Mouse (Mus musculus) midbrain, embryonic 11.5 days (tissue): ENCODE results near the gene Tmem164. TPM values are rescaled to one million over a fixed set of nuclear protein-coding genes. Genes with fewer than 3 reads are reported as not detected.

Experiments used
- ATAC-seq: fragments of 200-750 bp; cut with Nextera tagmentation; 2 replicates; pipeline ENCODE4 v1.8.0; 2017; ENCODE audit warnings: moderate TSS enrichment, moderate library complexity; ENCODE audit not compliant: low FRiP score
- DNase-seq: peaks from one replicate; pipeline ENCODE4 v3.0.0; 2015; ENCODE audit warnings: low spot score; ENCODE audit errors: missing footprints
- H3K27ac ChIP-seq: fragments of 300-500 bp; sonication (generic); 2 replicates; pipeline ENCODE4 v1.5.1; 2014; ENCODE audit warnings: low read depth, low read length
- H3K27me3 ChIP-seq: fragments of 300-500 bp; sonication (generic); 2 replicates; pipeline ENCODE4 v1.6.1; 2014; ENCODE audit warnings: mild to moderate bottlenecking, low read length, moderate library complexity, mixed read lengths; ENCODE audit not compliant: control insufficient read depth, insufficient read depth
- H3K36me3 ChIP-seq: fragments of 300-500 bp; sonication (generic); 2 replicates; pipeline ENCODE4 v1.6.1; 2014; ENCODE audit warnings: mild to moderate bottlenecking, low read length, moderate library complexity, mixed read lengths; ENCODE audit not compliant: control insufficient read depth, insufficient read depth
- H3K4me1 ChIP-seq: fragments of 300-500 bp; sonication (generic); 2 replicates; pipeline ENCODE4 v1.6.1; 2014; ENCODE audit warnings: low read length; ENCODE audit not compliant: control insufficient read depth, insufficient read depth
- H3K4me2 ChIP-seq: fragments of 300-500 bp; sonication (generic); 2 replicates; pipeline ENCODE4 v1.6.1; 2014; ENCODE audit warnings: mild to moderate bottlenecking, moderate library complexity
- H3K4me3 ChIP-seq: fragments of 300-500 bp; sonication (generic); 2 replicates; pipeline ENCODE4 v1.5.1; 2014; ENCODE audit warnings: low read depth, low read length
- H3K9ac ChIP-seq: fragments of 300-500 bp; sonication (generic); 2 replicates; pipeline ENCODE4 v1.6.1; 2014; ENCODE audit warnings: low read length
- H3K9me3 ChIP-seq: fragments of 300-500 bp; sonication (generic); 2 replicates; pipeline ENCODE4 v1.6.1; 2016; ENCODE audit warnings: low read length; ENCODE audit not compliant: control insufficient read depth
- WGBS: fragments of 180-500 bp; shearing (Covaris S2); extraction: QIAGEN DNeasy Blood & Tissue Kit; methylation state at CpG from one replicate; pipeline ENCODE4 v1.1.7; 2014; 5-methylcytosine and 5-hydroxymethylcytosine counted together
- polyA plus RNA-seq: library from polyadenylated mRNA; unstranded; fragments of >200 nt; fragmentation: Nextera tagmentation; extraction: Ambion mirVana; gene quantifications from 2 replicates; pipeline ENCODE4 v1.2.1, GENCODE M21; 2014

Gene Tmem164
- polyA plus RNA-seq, 1 experiment from 2014 or later, result 26.2 TPM

DNA sequence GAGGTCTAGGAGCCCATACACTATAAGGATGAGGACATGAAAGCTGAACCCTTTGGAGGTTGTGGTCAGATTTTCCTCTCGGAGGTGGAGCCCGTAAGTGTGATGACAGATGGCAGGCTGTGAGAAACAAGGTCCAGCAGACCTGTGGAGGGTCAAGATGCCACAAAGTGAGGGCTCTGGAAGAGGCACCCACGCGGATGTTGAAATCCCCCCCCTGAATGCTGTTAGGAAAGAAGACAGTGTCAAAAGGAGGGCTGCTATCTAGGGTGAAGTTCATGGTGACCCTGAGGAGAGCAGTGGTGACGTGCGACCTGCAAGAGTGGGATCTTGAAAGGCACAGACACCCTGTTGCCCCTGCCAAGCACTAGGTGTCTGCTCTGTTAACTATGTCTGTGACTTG is 140.0 kb downstream of the Tmem164 start:
- H3K36me3 ChIP-seq, result no peaks in the 10 kb centered on the region
- H3K27ac ChIP-seq, result no peak overlapping the region
- H3K4me1 ChIP-seq, result 0 out of 2 replicates have a peak, but pooled peaks cover 2% of the 10 kb centered on the region
- H3K4me2 ChIP-seq, result no peak overlapping the region
- H3K4me3 ChIP-seq, result no peak overlapping the region
- ATAC-seq (no peak), DNase-seq (no peak)
- H3K27me3 ChIP-seq, result no peaks in the 10 kb centered on the region
- 79% methylated on average over 6 of the region's 6 CpGs for WGBS
- H3K9me3 ChIP-seq, result no peaks in the 10 kb centered on the region
- H3K9ac ChIP-seq, result no peak overlapping the region

DNA sequence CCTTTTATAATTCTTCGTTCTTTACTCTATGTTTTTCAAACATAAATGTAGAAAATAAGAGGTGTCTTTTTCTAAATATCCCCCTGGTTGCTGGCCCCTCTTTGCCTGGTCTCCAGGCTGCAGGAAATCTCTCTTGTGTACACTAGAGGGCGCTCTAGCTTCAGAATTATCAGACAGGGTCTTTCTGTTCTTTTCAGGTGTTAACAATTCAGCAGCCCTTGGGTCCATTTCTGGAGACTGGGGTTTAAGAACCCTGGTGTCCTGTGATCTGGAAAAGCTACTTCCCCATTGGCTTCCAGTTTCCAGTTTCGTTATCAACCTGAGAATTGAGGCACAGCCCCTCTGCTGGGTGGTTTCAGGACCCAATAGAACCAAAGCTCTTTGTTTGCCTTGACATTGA is 140.6 kb downstream of the Tmem164 start:
- no peak overlapping the region for H3K27ac ChIP-seq
- H3K9me3 ChIP-seq, result no peaks in the 10 kb centered on the region
- WGBS, result 44% methylated on average over 3 of the region's 3 CpGs
- ATAC-seq (no peak), DNase-seq (no peak)
- H3K9ac ChIP-seq, result no peak overlapping the region
- no peak overlapping the region for H3K4me2 ChIP-seq
- H3K36me3 ChIP-seq, result no peaks in the 10 kb centered on the region
- H3K4me1 ChIP-seq, result 0 out of 2 replicates have a peak, but pooled peaks cover 2% of the 10 kb centered on the region
- no peak overlapping the region for H3K4me3 ChIP-seq
- no peaks in the 10 kb centered on the region for H3K27me3 ChIP-seq

- DNase-seq, result no peak
- H3K9me3 ChIP-seq, result no peaks in the 10 kb centered on the region
- no peaks in the 10 kb centered on the region for H3K27me3 ChIP-seq
- WGBS, result 78% methylated on average over 1 of the region's 1 CpGs
- H3K9ac ChIP-seq, result no peak overlapping the region
- no peak overlapping the region for H3K27ac ChIP-seq
- H3K4me3 ChIP-seq, result no peak overlapping the region
- no peak for ATAC-seq
- H3K36me3 ChIP-seq, result no peaks in the 10 kb centered on the region
- H3K4me2 ChIP-seq, result no peak overlapping the region
- no peaks in the 10 kb centered on the region for H3K4me1 ChIP-seq
Observed at GRCm38 (mm10) chrX:142825309-142825708, 144.1 kb downstream of the Tmem164 start.

GRCm38 (mm10) chrX:142827644-142828043 is 146.4 kb downstream of the Tmem164 start:
- DNase-seq (no peak), ATAC-seq (no peak)
- WGBS, result 37% methylated on average over 1 of the region's 1 CpGs
- Histone ChIP-seq H3K9ac (no peak overlapping the region), H3K27me3 (no peaks in the 10 kb centered on the region), H3K36me3 (no peaks in the 10 kb centered on the region), H3K27ac (no peak overlapping the region), H3K4me2 (no peak overlapping the region), H3K4me3 (no peak overlapping the region), H3K9me3 (no peaks in the 10 kb centered on the region), H3K4me1 (no peaks in the 10 kb centered on the region)

DNA sequence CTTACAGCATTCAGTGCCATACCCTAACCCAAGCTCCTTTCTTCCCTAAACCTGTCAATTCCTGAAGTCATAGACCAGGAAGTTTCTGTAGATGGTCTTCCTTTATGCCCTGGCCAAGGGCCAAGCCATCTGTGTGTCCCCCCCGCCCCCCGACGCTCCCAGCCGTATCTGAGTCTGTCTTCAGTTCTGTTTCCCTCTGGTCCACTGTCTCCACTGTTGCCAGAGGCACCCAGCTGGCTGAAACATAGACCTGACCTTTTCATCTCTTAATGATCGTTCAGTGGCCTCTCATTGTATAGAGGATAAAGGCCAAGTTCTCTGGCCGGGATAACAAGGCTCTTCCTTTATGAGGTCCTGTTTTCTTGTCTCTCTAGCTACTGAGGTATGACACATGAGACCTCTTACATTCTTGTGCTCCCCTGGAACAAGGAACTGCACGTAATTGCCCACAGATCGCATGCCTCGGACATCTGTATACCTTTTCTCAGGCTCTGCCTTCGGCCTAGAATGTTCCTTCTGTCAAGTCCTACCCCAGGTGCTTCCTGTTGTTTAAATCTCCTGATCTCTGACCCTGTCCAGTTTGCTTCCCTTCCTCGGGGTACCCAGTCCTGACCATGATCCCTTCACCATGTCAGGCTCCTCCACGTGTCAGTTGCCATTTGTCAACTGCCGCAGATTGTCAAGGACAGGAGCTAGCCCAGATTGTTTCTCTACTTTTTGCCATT is 147.1 kb downstream of the Tmem164 start:
- no peaks in the 10 kb centered on the region for H3K4me1 ChIP-seq
- DNase-seq (no peak), ATAC-seq (no peak)
- no peak overlapping the region for H3K9ac ChIP-seq
- H3K27ac ChIP-seq, result no peak overlapping the region
- no peaks in the 10 kb centered on the region for H3K36me3 ChIP-seq
- WGBS, result 73% methylated on average over 13 of the region's 13 CpGs
- no peak overlapping the region for H3K4me2 ChIP-seq
- H3K4me3 ChIP-seq, result no peak overlapping the region
- no peaks in the 10 kb centered on the region for H3K27me3 ChIP-seq
- no peaks in the 10 kb centered on the region for H3K9me3 ChIP-seq

DNA sequence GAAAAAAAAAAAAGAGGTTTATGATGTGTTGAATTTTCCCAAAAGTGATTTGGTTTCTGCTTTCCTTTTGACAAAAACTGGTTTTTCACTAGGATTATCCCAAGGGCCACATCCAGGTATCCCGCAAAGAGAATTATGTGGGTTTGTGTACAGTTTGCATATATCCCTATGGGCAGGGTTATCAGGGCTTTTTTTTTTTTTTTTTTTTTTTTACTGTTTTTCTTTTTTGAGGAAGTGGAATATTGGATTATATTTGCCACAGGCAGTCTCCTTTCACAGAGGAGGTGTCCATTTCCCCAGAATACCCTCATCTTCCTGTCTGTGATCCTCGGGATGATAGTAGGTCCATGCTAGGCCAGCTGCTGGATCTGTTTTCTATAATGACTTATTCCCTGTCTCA is 148.1 kb downstream of the Tmem164 start:
- Histone ChIP-seq H3K4me3 (no peak overlapping the region), H3K4me1 (no peaks in the 10 kb centered on the region), H3K27me3 (no peaks in the 10 kb centered on the region), H3K9me3 (no peaks in the 10 kb centered on the region), H3K36me3 (no peaks in the 10 kb centered on the region), H3K27ac (no peak overlapping the region), H3K9ac (no peak overlapping the region), H3K4me2 (no peak overlapping the region)
- WGBS, result 84% methylated on average over 2 of the region's 2 CpGs
- ATAC-seq (no peak), DNase-seq (no peak)

DNA sequence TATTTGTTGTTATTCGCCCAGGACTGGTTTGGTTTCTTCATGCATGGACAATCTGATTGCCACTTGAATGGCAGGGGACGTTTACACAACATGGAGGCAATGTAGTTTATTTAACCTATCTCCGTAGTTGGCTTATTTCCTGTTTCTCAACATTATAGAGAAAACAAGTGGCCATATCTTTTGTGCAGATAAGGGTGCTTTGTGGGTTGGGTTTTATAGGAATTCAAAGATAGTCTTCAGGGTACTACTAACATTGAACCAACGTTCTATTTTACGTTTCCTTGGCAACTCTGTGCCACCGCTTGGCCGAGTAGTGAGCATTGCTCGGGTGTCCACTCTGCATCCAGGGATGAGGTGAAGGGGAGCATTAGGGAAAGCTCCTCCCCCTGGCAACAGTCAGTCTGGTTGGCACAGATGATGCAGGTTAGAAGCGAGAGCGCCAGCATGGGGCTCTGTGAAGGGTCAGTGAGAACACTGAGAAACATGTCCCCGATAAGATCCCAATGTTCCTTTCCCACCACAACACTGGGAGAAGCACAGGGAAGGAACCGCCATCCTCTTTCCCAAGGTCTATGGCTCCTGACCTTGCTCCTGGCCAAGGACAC is 148.8 kb downstream of the Tmem164 start:
- Histone ChIP-seq H3K9ac (no peak overlapping the region), H3K36me3 (no peaks in the 10 kb centered on the region), H3K4me1 (no peaks in the 10 kb centered on the region), H3K4me2 (no peak overlapping the region), H3K27me3 (no peaks in the 10 kb centered on the region), H3K9me3 (no peaks in the 10 kb centered on the region), H3K4me3 (no peak overlapping the region), H3K27ac (no peak overlapping the region)
- DNase-seq (no peak), ATAC-seq (no peak)
- 88% methylated on average over 12 of the region's 12 CpGs for WGBS

DNA sequence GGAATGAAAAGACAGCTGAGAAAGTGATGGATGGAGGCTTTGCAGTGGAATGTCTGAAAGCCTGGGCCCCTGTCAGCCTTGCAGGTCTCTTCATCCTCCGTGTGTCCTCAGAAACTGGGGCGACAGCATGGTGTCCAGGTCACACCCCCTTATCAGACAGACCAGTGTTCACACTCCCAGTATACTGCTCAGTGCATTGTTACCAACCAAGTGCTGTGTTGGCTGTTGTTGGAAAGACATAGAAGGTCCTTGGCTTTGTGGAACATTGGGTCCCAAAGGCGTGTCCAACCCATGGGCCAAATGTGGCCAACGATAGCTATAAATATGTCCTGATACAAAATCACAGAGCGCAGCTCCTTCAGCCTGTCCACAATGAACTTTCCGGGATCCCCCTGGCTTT is 149.4 kb downstream of the Tmem164 start:
- H3K4me2 ChIP-seq, result no peak overlapping the region
- 90% methylated on average over 6 of the region's 6 CpGs for WGBS
- DNase-seq, result no peak
- no peak overlapping the region for H3K27ac ChIP-seq
- H3K4me1 ChIP-seq, result no peaks in the 10 kb centered on the region
- no peak overlapping the region for H3K4me3 ChIP-seq
- no peaks in the 10 kb centered on the region for H3K9me3 ChIP-seq
- ATAC-seq, result no peak
- no peak overlapping the region for H3K9ac ChIP-seq
- H3K36me3 ChIP-seq, result no peaks in the 10 kb centered on the region
- no peaks in the 10 kb centered on the region for H3K27me3 ChIP-seq

- WGBS, result 76% methylated on average over 3 of the region's 3 CpGs
- Histone ChIP-seq H3K27me3 (peaks cover 5% of the 10 kb centered on the region), H3K27ac (no peak overlapping the region), H3K4me1 (no peaks in the 10 kb centered on the region), H3K4me3 (no peak overlapping the region), H3K9me3 (no peaks in the 10 kb centered on the region), H3K36me3 (no peaks in the 10 kb centered on the region; the same call in 1 of the 2 replicates), H3K4me2 (no peak overlapping the region), H3K9ac (no peak overlapping the region)
- ATAC-seq (no peak), DNase-seq (no peak)
Observed at GRCm38 (mm10) chrX:142832221-142832620, 151.0 kb downstream of the Tmem164 start.
